Mouse (Mus musculus): ENCODE data around the gene Moap1. TPM values are rescaled to one million over a fixed set of nuclear protein-coding genes. Genes with fewer than 3 reads are reported as not detected.
A peak's percentile ranks its signal among the peaks of the same experiment; 100 is the strongest.

The Moap1 gene
- 10 to 100 TPM; 31.0 TPM for total RNA-seq (2021)
- long read RNA-seq, experiment 1, transcript Moap1-202 (2 exons, 1,284 nt), result major isoform, 25 of 26 reads
- long read RNA-seq, experiment 1, partial matches to known transcripts, result 0 of 26 reads
- long read RNA-seq, experiment 1, other reads (novel, unspliced or antisense), result 0 of 26 reads
- long read RNA-seq, experiment 2, transcript Moap1-202 (2 exons, 1,284 nt), result major isoform, 39 of 45 reads
- long read RNA-seq, experiment 2, transcript Moap1-201 (2 exons, 1,312 nt), result minor isoform, 6 of 45 reads
- long read RNA-seq, experiment 2, partial matches to known transcripts, result 0 of 45 reads
- long read RNA-seq, experiment 2, other reads (novel, unspliced or antisense), result 0 of 45 reads

- DNase-seq (ENCODE audit: low spot score in 2 of 2), result peak; percentile 88 to 91
These were observed at the start of gene Moap1, which contains the start of gene Tmem251 for GRCm38 (mm10) chr12:102743589-102744574. TSS of gene Moap1 (minus strand) at chr12:102743661. TSS of gene Tmem251 (plus strand) at chr12:102743762.

- DNase-seq (ENCODE audit: low spot score in 2 of 2), result no peak
These were observed 44.5 kb upstream of the Moap1 start for GRCm38 (mm10) chr12:102787927-102788326.

- peak in 1 of 2 experiments; percentile 40 for DNase-seq (ENCODE audit: low spot score in 2 of 2)
These were observed 42.1 kb upstream of the Moap1 start for GRCm38 (mm10) chr12:102785593-102785985.

GRCm38 (mm10) chr12:102784899-102785592 is 41.6 kb upstream of the Moap1 start:
- DNase-seq (ENCODE audit: low spot score in 2 of 2), result no peak

- DNase-seq (ENCODE audit: low spot score in 2 of 2), result no peak
These were observed 39.4 kb upstream of the Moap1 start for GRCm38 (mm10) chr12:102782841-102783240.

- DNase-seq (ENCODE audit: low spot score in 2 of 2), result no peak
These were observed 36.0 kb upstream of the Moap1 start for GRCm38 (mm10) chr12:102779452-102779851.

GRCm38 (mm10) chr12:102778151-102778550 is 34.7 kb upstream of the Moap1 start:
- no peak for DNase-seq (ENCODE audit: low spot score in 2 of 2)

GRCm38 (mm10) chr12:102776035-102776434 is 32.6 kb upstream of the Moap1 start:
- no peak for DNase-seq (ENCODE audit: low spot score in 2 of 2)

GRCm38 (mm10) chr12:102772676-102773075 is 29.2 kb upstream of the Moap1 start:
- DNase-seq (ENCODE audit: low spot score in 2 of 2), result no peak

GRCm38 (mm10) chr12:102771601-102772000 is 28.1 kb upstream of the Moap1 start:
- DNase-seq (ENCODE audit: low spot score in 2 of 2), result no peak

- DNase-seq (ENCODE audit: low spot score in 2 of 2), result no peak
These were observed 25.5 kb upstream of the Moap1 start for GRCm38 (mm10) chr12:102769000-102769399.

GRCm38 (mm10) chr12:102763696-102764095 is 20.2 kb upstream of the Moap1 start:
- no peak for DNase-seq (ENCODE audit: low spot score in 2 of 2)

- DNase-seq (ENCODE audit: low spot score in 2 of 2), result no peak
These were observed 18.2 kb upstream of the Moap1 start for GRCm38 (mm10) chr12:102761668-102762067.

GRCm38 (mm10) chr12:102758936-102759335 is 15.5 kb upstream of the Moap1 start:
- DNase-seq (ENCODE audit: low spot score in 2 of 2), result no peak

- DNase-seq (ENCODE audit: low spot score in 2 of 2), result no peak
These were observed 14.9 kb upstream of the Moap1 start, which contains the start of gene Gm20604 for GRCm38 (mm10) chr12:102758403-102758756. TSS of gene Gm20604 (minus strand) at chr12:102758672.

- DNase-seq (ENCODE audit: low spot score in 2 of 2), result peak; percentile 97 to 98
These were observed 14.4 kb upstream of the Moap1 start, which contains the start of the genes Gm28051, Gon7 and Ubr7 for GRCm38 (mm10) chr12:102757689-102758402. TSS of gene Gm28051 (minus strand) at chr12:102757765. TSS of gene Gon7 (minus strand) at chr12:102757803. TSS of gene Ubr7 (plus strand) at chr12:102757967.

- DNase-seq (ENCODE audit: low spot score in 2 of 2), result no peak
These were observed 13.7 kb upstream of the Moap1 start for GRCm38 (mm10) chr12:102757055-102757688.

- no peak for DNase-seq (ENCODE audit: low spot score in 2 of 2)
These were observed 12.8 kb upstream of the Moap1 start for GRCm38 (mm10) chr12:102756304-102756703.

GRCm38 (mm10) chr12:102748256-102748655 is 4.8 kb upstream of the Moap1 start:
- no peak for DNase-seq (ENCODE audit: low spot score in 2 of 2)

- DNase-seq (ENCODE audit: low spot score in 2 of 2), result no peak
These were observed 1.4 kb upstream of the Moap1 start for GRCm38 (mm10) chr12:102744839-102745238.
